Mouse (Mus musculus): ENCODE measurements around the gene Zfp787.
A peak's percentile ranks its signal among the peaks of the same experiment; 100 is the strongest.
"Not testable (repeated sequence)": the region's sequence is repeated elsewhere in the genome, so short reads cannot be mapped to it uniquely, and the experiment has no call there.

Gene Zfp787

GRCm38 (mm10) chr7:6162172-6162571 lies 6.4 kb upstream of the Zfp787 start:
- DNase-seq (ENCODE audit: low spot score), result no peak

GRCm38 (mm10) chr7:6161541-6161940 lies 5.7 kb upstream of the Zfp787 start:
- peak; percentile 57 for DNase-seq (ENCODE audit: low spot score)

- no peak for DNase-seq (ENCODE audit: low spot score)
Observed at GRCm38 (mm10) chr7:6159604-6160003, 3.8 kb upstream of the Zfp787 start.

GRCm38 (mm10) chr7:6157479-6157878 lies 1.7 kb upstream of the Zfp787 start:
- DNase-seq (ENCODE audit: low spot score), result no peak

GRCm38 (mm10) chr7:6156901-6157472 lies 1.2 kb upstream of the Zfp787 start:
- no peak for DNase-seq (ENCODE audit: low spot score)

GRCm38 (mm10) chr7:6155031-6155872 lies 545 bp downstream of the Zfp787 start:
- DNase-seq (ENCODE audit: low spot score), result peak; percentile 72

GRCm38 (mm10) chr7:6154164-6154563 lies 1.6 kb downstream of the Zfp787 start:
- DNase-seq (ENCODE audit: low spot score), result no peak

- no peak for DNase-seq (ENCODE audit: low spot score)
Observed at GRCm38 (mm10) chr7:6153131-6153530, 2.7 kb downstream of the Zfp787 start.

GRCm38 (mm10) chr7:6152036-6152435 lies 3.8 kb downstream of the Zfp787 start:
- no peak for DNase-seq (ENCODE audit: low spot score)

- no peak for DNase-seq (ENCODE audit: low spot score)
Observed at GRCm38 (mm10) chr7:6151266-6151665, 4.5 kb downstream of the Zfp787 start.

- peak; percentile 72 for DNase-seq (ENCODE audit: low spot score)
Observed at GRCm38 (mm10) chr7:6147688-6148087, 8.1 kb downstream of the Zfp787 start.

- DNase-seq (ENCODE audit: low spot score), result no peak
Observed at GRCm38 (mm10) chr7:6146982-6147325, 8.8 kb downstream of the Zfp787 start.

- no peak for DNase-seq (ENCODE audit: low spot score)
Observed at GRCm38 (mm10) chr7:6146194-6146981, 9.4 kb downstream of the Zfp787 start.

GRCm38 (mm10) chr7:6145423-6146188 lies 10.2 kb downstream of the Zfp787 start:
- no peak for DNase-seq (ENCODE audit: low spot score)

- no peak for DNase-seq (ENCODE audit: low spot score)
Observed at GRCm38 (mm10) chr7:6143991-6144531, 11.7 kb downstream of the Zfp787 start.

GRCm38 (mm10) chr7:6139295-6139694 lies 16.5 kb downstream of the Zfp787 start:
- DNase-seq (ENCODE audit: low spot score), result no peak

GRCm38 (mm10) chr7:6136497-6136896 lies 19.3 kb downstream of the Zfp787 start:
- no peak for DNase-seq (ENCODE audit: low spot score)

- no peak for DNase-seq (ENCODE audit: low spot score)
Observed at GRCm38 (mm10) chr7:6132646-6133045, 23.2 kb downstream of the Zfp787 start.

GRCm38 (mm10) chr7:6130346-6130745 lies 25.5 kb downstream of the Zfp787 start:
- DNase-seq (ENCODE audit: low spot score), result no peak

- DNase-seq (ENCODE audit: low spot score), result peak; percentile 85
Observed at GRCm38 (mm10) chr7:6126690-6127448, 28.9 kb downstream of the Zfp787 start.

GRCm38 (mm10) chr7:6121128-6121527 lies 34.7 kb downstream of the Zfp787 start:
- DNase-seq (ENCODE audit: low spot score), result not testable (repeated sequence)
